Mouse (Mus musculus): ENCODE measurements at regions not wholly inside any gene's neighbourhood (a gene's known extent, or its start where the extent isn't known, plus 50 kb on each side); places are given as distances from the start of the nearest gene placed in this dataset.

GRCm38 (mm10) chr14:91156115-91156514, 2684.9 kb upstream of the Pcdh20 start:
- no peak overlapping the region for H3K4me3 ChIP-seq
- DNase-seq (ENCODE audit: low spot score) = no peak
- H3K36me3 ChIP-seq = no peaks in the 10 kb centered on the region
- no peaks in the 10 kb centered on the region for H3K27me3 ChIP-seq (ENCODE audit: insufficient read depth, poor library complexity, severe bottlenecking)
- H3K27ac ChIP-seq = no peak overlapping the region
- no peaks in the 10 kb centered on the region for H3K9me3 ChIP-seq
- WGBS = 81% methylated on average over 1 of the region's 1 CpGs
- no peaks in the 10 kb centered on the region for H3K4me1 ChIP-seq (replicated peaks)

GRCm38 (mm10) chr14:91151449-91151848, 2680.3 kb upstream of the Pcdh20 start:
- H3K27me3 ChIP-seq (ENCODE audit: insufficient read depth, poor library complexity, severe bottlenecking) = no peaks in the 10 kb centered on the region
- no peak overlapping the region for H3K27ac ChIP-seq
- no peaks in the 10 kb centered on the region for H3K9me3 ChIP-seq
- WGBS = 68% methylated on average over 3 of the region's 3 CpGs
- H3K36me3 ChIP-seq = no peaks in the 10 kb centered on the region
- H3K4me3 ChIP-seq = no peak overlapping the region
- peak; percentile 6 for DNase-seq (ENCODE audit: low spot score)
- H3K4me1 ChIP-seq (replicated peaks) = no peaks in the 10 kb centered on the region
